Mouse (Mus musculus) c-Kit-positive CD71-negative TER-119-negative erythroid progenitor cells, embryonic 14.5 days (primary cell): ENCODE measurements around the gene Cdc14a.

ENCODE experiments used
- DNase-seq: peaks from one replicate; pipeline ENCODE4 v3.0.0-alpha.2; 2013; ENCODE audit warnings: low read depth

Gene Cdc14a

DNA sequence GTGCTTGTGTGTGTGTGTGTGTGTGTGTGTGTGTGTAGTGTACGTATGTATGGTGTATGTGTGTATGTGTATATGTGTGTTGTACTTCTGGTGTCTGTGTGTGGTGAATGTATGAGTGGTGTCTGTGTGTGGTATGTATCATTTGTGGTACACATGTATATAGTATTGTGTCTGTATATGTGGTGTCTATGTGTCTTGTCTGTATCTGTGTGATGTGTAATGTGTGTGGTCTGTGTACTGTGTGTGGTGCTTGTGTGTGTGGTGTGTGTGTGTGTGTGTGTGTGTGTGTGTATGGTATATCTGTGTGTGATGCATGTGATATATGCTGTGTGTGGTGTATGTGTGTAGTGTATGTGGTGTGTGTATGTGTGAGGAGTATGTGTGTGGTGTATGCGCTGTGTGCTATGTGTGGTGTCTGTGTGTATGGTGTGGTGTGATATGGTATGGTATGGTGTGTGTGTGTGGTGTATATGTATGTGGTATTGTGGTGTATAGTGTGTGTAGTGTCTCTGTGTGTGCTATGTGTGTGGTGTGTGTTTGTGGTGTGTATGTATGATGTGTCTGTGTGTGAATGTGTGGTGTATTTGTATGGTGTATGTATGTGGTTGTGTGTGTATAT lies 156.7 kb downstream of the Cdc14a start:
- DNase-seq, result no peak

DNA sequence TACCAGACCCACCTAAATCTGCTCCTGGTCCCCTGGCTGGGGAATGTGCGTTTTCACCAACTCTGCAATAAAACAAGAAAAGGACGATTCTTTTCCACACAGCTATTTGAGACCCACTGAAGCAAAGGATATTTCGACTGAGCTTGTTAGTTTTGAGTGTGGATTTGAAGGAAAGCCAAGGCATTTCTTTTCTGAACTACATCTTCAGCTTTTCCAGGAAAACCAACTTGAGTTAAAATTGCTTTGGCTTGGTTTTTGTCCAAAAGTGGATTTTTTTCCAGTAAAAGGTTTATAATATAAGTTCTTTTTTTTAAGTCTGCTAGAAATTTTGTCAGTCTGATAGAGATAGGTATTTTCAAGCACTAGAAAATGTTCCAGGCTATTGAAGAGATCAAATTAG lies 157.5 kb downstream of the Cdc14a start:
- DNase-seq, result no peak

DNA sequence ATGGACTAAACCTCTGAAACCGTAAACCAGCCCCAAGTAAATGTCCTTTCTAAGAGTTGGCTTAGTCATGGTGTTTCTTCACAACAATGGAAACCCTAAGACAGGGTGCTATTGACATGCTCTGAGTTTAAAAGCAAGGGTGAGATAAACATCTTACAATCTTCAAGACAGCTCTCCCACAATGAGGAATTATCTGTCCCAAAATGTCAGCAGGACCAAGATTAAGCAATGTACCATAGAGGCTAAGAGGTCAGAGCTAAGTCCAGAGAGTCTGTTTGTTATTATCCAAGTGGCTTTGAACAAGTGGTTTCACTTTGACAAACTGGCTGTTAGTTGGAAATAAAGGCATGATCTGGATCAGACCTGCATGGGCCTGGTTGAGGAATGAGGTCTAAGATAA lies 159.9 kb downstream of the Cdc14a start:
- DNase-seq, result no peak

DNA sequence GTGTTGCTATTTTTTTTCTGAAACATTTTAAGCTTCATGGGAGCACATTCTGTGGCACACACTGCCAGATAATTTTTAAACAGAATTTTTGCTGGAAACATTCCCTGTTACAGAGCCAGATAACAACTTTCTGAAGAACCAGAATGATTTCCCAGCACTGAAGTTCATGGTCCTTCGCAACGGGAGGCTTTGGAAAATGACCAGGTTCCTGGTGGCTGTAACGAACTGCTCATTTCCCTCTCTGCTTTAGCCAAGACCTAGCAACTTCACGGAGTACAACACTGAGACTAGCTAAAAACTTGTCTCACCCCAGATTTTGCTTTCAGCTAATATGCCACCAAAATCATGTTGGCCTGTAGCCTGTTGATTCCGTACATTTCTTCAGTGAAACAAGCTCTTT lies 160.8 kb downstream of the Cdc14a start:
- DNase-seq, result no peak

DNA sequence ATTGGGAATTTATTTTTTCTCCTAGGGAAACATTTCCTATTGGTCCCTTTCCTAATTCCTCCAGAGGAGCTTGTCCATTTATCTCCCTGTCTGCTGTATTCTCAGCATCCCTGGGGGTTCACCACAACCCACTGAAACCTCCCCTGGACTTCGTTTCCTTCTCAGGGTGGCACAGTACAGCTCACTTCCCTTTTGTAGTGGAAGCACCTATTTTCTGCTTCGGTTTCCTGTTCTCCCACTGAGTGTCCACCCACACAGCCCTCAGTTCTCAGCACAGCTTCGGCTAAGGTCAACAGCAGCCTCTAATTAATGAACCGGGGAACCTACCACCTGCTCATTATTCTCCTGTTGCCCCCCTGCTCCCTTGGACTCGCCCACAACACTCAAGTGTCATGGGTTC lies 167.7 kb downstream of the Cdc14a start:
- DNase-seq, result no peak

DNA sequence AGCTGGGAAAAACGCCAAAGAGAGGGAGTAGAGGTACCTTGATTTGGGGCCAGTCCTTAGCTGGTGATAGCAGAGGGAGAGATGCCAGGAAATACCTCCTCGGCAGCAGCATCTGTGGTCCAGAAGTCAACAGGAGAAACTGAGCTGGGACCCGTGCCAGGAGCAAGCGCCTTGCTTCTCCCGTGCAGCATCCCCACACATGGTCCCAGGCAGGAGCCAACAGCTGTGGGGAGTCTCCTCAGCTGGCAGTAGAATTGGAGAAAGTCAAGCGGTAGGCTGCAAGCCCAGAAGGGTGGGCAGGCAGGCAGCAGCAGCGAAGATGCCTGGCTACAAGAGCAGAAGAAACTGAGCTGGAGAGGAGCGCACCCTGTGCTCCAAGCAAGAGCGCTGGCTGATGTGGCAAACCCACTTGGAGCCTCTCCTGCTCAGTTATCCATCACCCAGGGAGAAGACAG lies 170.7 kb downstream of the Cdc14a start, which contains the start of gene Gpr88:
Gene Gpr88, minus strand, starts transcription at position 427 of the 455 bp plus-strand sequence.
- DNase-seq, result no peak

DNA sequence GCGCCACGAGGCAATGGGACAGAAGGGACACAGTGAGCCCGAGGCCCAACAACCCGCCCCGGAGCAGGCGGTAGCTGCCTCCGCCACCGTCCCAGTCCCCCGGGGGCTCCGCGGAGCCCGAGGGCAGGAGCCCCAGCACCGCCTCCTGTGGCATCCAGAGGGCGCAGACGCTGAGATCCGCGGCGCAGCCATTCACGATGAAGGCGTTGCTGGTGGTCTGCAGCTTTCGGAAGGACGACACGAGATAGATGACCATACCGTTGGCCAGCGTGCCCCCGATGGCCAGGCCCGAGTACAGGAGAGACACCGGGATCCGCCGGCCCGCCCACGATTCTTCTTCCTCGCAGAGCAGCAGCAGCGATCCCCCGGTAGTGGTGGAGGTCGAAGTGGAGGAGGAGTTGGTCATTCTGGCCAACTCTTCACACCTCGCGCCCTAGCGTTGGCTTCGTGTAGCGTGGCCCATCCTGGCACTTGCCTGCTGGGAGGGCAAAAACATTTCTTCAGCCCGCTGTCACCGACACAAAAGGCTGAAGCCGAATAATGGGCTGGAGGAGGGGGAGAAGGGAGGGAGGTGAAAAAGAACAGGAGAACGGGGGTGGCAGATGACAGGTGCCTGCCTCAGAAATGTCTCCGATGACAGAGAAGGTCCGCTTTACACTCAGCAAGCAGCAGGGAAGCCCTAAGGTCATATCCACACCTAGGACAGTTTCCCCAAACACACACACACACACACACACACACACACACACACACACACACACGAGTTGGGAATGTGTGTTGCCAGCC lies 171.4 kb downstream of the Cdc14a start:
- no peak for DNase-seq

DNA sequence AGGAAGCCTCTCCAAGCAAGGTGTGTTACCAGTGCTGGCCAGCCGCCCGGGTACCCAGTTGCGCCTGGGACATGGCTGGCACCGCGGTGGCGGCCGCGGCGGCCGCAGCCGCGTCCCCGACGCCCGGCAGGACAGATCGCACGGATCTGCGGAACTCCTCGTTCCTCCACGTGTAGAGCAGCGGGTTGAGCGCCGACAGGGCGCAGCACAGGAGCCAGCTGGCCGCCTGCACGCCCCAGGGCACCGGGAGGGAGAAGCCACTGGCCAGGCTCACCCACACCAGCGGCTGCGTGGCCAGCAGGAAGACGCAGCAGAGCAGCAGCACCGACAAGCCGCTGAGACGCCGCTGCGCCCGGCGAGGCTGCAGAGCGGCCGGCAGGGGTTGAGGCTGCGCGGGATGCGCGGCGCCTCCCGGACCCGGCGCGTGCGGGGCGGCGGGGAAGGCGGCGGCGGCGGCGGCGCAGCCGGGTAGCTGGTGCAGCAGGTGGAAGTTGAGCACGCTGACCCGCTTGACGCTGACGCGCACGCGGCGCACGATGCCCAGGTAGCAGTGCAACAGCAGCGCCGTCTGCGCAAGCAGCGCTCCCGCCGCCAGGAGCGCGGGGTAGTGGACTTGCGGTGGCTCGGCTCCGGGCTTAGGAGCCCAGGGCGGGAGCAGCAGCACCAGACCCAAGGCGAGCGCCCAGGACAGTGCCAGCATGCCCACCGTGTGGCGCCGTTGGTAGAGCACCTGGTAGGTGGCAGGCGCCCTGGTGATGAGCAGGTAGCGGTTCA lies 172.2 kb downstream of the Cdc14a start:
- DNase-seq, result no peak

DNA sequence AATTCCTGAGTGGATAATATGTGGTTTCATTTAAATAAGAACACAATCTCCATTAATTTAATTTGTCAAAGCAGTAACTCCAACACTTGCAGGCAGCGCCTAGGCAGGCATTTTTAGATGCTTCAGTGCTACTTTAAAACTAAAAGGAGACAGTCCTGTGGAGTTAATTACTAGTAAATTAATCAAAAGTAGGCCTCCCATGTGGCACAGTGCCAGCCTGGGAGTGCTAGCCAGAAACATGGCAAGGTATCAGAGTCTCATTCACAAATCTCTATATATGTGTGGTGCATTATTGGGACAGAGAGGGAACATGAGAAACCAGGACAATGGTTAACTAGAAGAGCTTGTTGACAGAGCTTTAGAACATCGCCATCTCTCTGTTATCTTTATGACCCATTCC lies 174.8 kb downstream of the Cdc14a start:
- DNase-seq, result no peak

DNA sequence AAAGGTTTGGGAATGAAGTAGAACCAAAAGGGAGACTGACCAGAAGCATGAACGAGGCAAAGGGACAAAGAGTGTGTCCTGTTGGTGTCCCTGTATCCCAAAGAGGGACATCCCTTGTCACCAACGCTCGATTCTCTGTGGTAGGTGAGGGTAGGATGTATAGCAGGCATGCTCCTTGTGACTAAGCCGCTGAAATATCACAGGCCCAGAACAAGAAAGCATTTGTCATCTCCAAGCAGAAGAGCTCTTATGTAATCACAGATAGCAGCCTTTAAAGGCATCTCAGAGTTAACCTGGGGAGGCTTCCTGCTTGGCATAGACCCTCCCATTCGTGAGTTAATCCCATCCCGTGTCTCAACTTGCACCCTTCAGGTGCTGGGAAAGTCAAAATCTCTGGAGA lies 179.4 kb downstream of the Cdc14a start:
- no peak for DNase-seq

DNA sequence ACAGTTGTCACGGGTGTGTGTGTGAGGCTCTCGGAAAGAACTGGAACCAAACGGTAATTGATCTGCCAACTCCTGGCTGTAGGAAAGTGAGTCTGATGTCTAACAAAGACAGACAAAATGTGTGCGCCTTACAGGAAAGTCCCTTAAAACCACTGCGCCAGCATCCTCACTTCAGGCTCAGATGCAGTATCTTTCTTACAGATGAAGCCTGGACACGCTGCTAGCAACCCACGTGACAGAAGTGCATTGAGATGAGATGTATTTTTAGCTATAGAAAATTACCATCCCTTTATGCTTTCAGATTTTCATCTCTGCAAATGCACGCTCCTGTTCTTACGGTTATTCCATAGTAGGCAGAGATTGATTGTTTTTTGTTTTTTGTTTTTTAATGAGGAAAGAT lies 181.1 kb downstream of the Cdc14a start:
- no peak for DNase-seq

DNA sequence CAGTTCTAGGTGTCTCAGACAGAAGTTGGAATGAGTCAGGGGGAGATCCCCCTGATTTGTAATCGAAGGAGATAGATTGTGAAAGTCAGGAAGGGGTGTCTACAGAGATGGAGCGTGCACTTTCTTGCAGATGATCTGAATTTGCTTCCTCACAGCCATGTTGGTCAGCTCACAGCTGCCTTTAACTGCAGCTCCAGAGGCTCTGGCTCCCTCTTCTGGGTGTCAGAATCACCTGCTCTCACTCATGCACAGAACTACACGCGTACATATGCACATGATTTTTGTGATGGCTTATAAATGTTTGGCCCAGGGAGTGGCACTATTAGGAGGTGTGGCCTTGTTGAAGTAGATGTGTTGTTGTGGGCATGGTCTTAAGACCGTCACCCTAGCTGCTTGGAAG lies 186.3 kb downstream of the Cdc14a start:
- no peak for DNase-seq

DNA sequence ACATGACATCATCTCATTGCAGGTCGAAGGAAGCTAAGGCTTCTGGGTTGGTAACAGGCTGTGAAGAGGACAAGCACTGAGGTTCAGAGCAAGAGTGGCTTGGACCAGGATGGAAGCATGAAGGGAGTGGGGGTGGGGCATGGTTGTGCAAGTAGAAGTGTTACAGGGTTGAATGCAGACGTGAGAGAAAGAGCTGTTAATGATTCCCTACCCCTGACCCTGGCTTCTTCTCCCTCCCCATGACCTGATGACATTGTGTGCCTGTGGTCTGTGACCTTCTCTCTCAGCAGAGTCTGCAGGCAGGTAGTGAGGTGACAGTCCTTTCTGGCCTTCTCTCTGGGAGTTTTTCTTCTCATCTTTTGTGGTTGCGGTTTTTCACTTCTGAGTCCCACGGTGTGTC lies 187.0 kb downstream of the Cdc14a start:
- DNase-seq, result no peak

DNA sequence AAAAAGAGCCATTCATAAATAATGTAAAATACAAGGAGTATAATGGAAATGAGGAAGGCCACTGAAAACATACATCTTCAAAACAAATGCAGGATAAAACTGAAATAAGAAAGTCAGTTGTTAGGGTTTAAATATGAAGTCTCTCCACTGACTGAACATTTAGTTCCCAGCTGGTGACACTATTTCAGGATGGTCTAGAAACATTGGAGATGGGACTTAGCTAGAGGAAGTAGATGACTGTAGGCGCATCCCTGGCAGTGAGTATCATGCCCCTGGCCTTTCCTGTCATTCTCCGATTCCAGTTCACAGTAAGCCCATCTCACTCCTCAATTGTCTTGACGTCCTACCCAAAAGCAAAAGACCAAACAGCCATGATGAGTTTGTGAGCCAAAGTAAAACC lies 190.3 kb downstream of the Cdc14a start:
- no peak for DNase-seq

DNA sequence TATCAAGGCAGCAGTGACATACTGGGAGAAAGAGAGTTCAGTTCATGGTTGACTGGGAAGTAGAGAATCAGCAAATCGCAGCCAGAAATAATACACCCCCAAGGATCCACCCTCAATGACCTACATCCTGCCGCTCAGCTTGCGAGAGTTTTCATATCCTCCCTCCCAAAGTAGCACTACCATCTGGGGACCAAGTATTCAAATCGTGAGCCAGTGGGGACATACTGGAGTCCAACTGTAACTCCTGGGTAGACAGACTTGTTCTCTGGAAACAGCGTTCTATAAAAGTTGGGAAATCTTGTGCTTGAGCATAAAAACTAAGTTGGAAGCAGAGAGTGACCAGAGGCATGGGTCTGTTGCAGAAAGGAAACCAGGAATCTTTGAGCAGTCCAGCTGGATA lies 191.1 kb downstream of the Cdc14a start:
- no peak for DNase-seq

DNA sequence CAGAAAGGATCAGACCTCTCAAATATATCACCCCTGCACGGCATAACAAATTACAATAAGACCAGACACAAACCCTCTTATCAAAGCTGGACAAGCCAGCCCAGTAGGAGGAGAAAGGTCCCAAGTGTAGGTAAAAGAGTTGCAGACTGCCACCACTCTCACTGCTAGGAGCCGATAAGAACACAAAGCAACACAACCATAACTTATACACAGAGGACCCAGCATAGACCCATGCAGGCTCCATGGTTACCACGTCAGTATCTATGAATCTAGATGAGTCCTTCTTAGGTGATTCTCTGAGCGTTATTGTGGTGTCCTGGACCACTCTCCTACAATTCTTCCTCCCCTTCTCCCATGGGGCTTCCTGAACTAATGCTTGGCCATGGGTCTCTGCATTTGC lies 194.5 kb downstream of the Cdc14a start:
- DNase-seq, result no peak

DNA sequence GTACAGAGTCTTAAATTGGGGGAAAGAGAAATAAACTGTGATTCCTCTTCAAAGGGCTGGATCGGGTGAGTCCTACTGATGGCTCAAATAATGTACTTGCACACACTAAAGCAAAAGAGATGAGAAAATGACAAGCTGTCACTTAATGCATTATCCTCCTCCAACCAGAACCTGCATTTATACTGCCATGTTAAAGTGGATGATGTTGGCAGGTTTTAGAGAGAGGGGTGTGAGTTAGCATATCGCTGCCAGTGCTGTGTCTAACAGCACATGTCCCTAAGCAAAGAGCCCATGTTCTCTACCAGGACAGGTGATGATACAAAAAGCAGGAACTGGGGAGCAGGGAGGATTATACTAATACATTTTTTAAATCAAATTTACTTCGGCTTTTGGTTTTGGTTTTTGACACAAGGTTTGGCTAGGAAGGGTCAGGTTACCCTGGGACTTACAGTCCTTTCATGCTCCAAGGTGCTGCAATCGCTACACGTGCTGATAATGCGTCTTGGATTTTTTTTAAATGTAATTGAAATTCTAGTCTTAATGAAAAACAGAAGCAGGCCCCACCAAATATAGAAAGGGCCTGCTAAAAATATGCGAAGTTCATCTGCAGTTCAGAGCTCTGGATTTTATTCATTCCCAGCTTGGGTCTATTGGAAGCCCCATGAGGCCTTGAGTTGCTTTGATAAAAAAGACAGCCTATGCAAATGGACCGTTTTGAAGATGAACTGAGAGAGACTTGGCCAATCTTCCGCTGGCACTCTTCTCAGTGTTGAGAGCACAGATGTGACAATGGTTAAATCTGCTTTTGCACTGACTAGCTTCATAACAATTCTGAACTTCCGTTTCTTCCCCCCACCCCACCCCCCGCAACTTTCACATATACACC lies 195.2 kb downstream of the Cdc14a start:
- no peak for DNase-seq

DNA sequence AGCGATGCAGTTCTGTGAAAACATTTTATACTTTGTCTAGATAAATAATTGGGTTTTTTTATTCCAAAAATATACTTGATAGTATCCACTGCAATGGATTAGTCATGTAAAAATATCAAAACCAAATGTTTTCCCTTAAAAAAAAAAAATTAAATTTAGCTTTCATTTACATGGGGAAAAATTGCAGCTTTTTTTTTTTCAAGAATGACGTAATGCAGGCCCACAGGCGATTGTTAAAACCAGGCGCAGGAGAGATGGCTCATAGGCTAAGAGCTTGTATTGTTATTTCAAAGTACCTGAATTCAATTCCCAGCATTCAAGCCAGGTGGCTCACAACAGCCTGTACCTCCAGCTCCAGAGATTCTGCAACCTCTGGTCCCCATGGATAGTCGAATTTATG lies 196.4 kb downstream of the Cdc14a start:
- no peak for DNase-seq

DNA sequence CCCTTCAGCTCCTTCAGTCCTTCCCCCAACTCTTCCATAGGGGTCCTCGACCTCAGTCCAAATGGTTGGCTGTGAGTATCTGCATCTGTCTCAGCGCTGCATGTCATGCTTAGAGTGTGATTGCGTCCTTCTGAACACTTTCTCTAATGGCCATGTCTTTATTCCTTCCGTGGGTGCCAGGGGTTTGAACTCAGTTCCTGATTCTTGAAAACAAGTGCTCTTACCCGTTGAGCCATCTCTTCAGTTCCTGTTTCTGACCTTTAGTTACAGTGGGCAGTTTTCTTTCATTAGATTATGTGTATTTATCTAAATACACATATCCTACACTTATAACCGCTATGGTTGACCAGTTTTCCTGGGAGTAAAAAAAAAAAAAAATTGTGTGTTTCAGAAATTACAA lies 196.9 kb downstream of the Cdc14a start:
- DNase-seq, result no peak
